Mouse (Mus musculus) heart, postnatal 25 days (tissue): ENCODE data around the gene Padi1. TPM values are rescaled to one million over a fixed set of nuclear protein-coding genes. Genes with fewer than 3 reads are reported as not detected.

Experiments
- total RNA-seq, 2 experiments: library from RNA; stranded (reverse); gene quantifications; 2 replicates each; pipeline ENCODE4 v1.2.3; 2021

Padi1 gene
- total RNA-seq, 2 experiments from 2014 or later, result not detected

Other genes with a start within 250 kb of the Padi1 start
- gene Arhgef10l, start 179.8 kb downstream of the Padi1 start, total RNA-seq, result 10 to 100 TPM; 62.4 to 63.9 TPM
- gene Rcc2, start 145.2 kb downstream of the Padi1 start, total RNA-seq, result 10 to 100 TPM; 15.0 to 15.3 TPM
- gene Padi6, start 103.1 kb downstream of the Padi1 start, total RNA-seq, result not detected
- gene Padi4, start 71.5 kb downstream of the Padi1 start, total RNA-seq, result under 1 TPM; 0.73 to 0.98 TPM
- gene Padi3, start 35.1 kb downstream of the Padi1 start, total RNA-seq, result under 1 TPM in 1 of 2 experiments, not detected in 1; 0.20 TPM
- under 1 TPM; 0.42 to 0.81 TPM for gene Padi2, start 60.6 kb upstream of the Padi1 start, total RNA-seq
- gene Sdhb, start 115.4 kb upstream of the Padi1 start, total RNA-seq, result 1,000 to 10,000 TPM; 1,213 to 1,269 TPM
- gene Atp13a2, start 141.1 kb upstream of the Padi1 start, total RNA-seq, result 10 to 100 TPM; 16.5 to 19.4 TPM
- gene Mfap2, start 164.6 kb upstream of the Padi1 start, total RNA-seq, result 1 to 10 TPM; 6.7 to 6.9 TPM
- 1 to 10 TPM; 5.1 to 5.4 TPM for gene Crocc, start 214.8 kb upstream of the Padi1 start, total RNA-seq
- 10 to 100 TPM; 17.2 TPM for gene Necap2, start 232.6 kb upstream of the Padi1 start, total RNA-seq
- not detected for gene Spata21, start 242.6 kb upstream of the Padi1 start, total RNA-seq